Mouse (Mus musculus) CH12F3 (cell line): ENCODE measurements around the gene Zswim1.
"Not testable (repeated sequence)": the region's sequence is repeated elsewhere in the genome, so short reads cannot be mapped to it uniquely, and the experiment has no call there.

Experiments
- in situ Hi-C: fragments of 300-500 bp; cut with MboI; formaldehyde crosslinking; loops from 2 replicates; pipeline ENCODE4 v1.14.3; 2020; ENCODE audit warnings: low sequenced_read_pairs

Zswim1 gene

DNA sequence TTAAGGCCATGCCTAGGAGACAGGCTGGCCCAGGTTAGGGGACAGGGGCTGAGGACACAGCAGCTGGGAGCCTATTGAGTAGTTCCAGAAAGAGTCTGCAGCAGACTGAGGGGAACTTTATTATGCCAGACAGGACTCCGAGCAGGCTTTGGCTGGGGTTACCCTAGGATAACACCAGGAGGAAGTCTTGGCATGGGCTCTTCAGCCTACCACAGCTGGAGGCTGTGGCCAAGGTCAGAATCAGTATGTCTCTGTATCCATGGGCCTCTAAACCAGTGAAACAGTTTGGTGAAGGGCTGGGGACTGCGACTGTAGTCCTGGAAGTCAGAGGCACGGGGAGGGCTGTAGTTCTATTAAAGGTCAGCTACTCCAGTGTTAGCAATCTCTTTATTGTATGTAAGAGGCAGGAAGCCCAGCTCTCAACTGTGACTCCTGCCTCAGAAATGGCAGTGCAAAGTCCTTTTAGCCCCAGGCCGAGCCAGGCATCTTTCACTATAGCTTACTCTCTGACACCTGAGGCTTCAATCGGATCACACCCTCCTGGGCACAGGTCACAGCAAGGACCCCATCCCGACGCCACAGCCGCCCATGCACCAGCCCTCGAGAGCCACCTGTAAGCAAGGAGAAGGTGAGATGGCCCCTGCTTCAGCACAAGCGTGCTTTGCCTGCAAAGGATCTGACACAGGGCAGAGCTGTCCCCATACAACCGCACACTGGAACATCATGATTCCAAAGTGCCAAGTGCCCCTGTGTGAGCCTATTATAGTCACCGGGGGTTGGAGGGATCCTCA is 29.9 kb upstream of the Zswim1 start:
- in situ Hi-C loops: no loop called here

DNA sequence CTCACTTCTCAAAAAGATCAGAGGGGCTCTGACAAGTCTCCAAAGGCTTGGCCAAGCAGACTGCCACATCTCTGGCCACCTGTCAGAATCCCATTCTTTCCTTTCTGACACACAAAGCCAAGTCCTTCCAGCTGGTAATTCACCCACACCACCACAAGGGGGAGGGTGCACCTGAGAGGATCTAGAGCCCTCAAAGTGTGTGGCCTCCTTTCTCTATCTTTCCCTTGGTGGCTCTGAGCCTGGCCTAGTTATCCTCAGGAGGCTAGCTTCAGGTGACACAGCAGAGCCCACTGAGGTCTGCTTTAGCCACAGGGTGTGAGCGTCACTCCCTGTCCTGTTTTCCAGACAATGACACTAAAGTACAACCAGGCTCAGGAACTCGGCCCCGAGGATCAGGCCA is 29.2 kb upstream of the Zswim1 start:
- in situ Hi-C loops: no loop called here

DNA sequence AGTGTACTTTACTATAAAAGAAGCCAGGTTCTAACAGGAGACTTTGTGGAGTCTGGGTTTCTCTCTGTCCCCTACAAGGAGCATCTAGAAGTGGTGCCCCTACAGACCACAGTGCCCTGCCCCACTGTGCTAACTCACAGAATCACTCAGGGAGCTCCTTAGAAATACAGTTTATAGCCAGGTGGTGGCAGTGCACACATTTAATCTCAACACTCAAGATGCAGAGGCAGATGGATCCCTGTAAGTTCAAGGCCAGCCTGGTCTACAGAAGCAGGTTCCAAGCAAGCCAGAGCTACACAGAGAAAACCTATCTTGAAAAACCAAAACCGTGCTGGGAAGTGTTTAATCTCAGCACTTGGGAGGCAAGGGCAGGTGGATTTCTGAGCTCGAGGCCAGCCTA is 28.7 kb upstream of the Zswim1 start:
- in situ Hi-C loops: no loop called here

DNA sequence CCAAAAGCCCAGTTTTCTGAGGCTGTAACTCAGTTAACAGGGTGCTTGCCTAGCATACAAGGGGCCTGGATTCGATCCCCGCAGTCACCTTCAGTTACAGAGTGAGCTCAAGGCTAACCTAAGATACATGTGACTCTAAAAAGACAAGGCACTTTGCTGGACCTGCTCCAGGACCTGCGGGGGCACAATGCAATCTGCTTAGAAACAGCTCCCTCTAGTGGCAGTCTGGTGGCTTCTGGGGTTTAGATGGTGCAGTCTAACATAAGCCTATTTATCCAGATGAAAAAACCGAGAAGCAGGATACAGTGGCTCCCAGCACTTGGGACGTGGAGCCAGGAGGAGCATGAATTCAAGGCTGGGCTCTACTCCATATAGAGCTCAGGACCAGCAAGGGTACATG is 28.2 kb upstream of the Zswim1 start:
- in situ Hi-C loops: no loop called here

DNA sequence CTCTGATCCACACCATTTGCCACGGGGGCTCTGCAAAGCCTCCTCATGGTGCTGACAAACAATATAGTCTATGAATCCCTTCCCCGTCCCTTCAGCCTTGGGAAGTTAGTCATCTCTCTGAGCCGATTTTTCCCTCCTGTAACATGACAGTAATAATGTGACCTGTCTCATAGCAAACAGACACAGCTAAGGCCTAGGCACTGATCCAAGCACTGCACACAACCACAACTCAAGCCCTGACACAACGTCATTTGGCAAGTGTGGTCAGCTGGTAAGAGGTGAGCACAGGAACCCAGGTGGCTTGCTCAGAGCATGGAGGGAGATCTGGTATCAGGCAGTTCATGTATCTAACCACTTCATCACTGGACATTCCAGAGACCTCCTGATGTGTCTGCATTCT is 26.6 kb upstream of the Zswim1 start:
- in situ Hi-C loops: no loop called here

DNA sequence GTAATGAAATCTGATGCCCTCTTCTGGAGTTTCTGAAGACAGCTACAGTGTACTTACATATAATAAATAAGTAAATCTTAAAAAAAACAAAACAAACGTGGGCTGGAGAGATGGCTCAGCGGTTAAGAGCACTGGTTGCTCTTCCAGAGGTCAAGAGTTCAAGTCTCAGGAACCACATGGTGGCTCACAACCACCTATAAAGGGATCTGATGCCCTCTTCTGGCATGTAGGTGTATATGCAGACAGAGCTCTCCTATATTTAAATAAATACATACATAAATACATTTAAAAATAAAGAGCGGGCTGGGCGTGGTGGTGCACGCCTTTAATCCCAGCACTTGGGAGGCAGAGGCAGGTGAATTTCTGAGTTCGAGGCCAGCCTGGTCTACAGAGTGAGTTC is 23.9 kb upstream of the Zswim1 start:
- in situ Hi-C loops: not testable (repeated sequence)

DNA sequence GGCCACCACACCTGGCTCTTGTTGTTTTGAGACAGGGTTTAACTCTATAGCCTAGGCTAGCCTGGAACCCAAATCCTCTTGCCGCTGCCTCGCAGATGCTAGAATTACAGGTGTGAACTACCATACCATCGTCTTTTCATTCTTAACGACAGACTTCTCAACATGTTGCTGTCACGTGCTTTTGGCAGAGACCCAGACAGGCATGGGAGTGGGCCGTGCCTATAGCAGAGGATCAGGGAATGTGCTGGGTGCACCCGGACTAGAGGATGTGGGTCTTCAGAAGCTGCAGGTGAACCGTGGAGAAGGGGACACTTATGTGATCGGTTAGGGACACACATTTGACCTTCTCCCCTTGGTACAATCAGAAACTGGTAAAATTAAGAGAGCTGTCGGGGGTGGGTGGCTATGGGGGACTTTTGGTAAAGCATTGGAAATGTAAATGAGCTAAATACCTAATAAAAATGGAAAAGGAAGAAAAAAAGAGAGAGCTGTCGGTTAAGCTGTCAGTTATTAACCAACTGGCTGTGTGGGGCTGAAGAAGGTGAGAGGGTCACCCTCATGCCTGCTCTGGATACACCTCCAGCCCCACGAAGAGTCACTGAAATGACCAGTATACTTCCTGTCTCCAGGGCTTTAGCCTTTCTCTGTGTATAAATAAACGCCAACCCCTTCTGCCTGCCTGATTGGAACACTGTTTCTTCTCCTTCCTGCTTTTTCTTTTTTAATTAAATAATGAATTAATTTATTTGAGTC is 22.1 kb upstream of the Zswim1 start:
- in situ Hi-C loops: no loop called here

DNA sequence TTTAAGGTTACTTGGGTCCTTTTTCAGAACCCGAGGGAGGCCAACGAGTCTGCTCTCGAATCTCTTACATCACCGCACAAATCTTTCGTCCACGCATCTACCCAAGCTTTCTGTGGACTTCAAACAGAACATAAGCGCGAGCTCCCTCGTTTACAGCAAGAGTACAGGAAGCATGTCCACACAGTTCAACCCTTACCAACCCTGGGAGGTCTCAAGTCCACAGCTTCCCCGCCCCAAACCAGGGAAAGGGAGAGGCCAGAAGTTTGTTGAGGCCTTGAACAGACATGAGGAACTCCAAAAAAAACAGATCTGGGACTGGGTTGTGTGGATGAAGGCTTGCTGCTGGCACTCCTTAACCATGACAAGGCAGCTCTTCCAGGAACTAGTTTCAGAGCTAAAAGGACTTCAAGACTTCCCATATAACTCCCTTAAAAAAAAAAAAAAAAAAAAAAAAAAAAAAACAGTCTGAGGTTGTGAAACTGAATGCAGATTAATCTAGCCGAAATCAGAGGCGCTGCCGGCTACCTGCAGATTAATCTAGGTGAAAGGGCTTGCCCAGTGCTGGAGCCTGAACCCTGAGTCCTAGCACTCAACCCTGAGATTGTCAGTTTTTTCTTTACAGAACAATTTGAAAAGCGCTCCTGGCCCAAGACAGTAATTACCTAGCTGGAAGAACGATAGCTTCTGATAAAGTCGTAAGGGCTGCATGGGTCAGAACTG is 19.1 kb upstream of the Zswim1 start:
- in situ Hi-C loops: no loop called here

DNA sequence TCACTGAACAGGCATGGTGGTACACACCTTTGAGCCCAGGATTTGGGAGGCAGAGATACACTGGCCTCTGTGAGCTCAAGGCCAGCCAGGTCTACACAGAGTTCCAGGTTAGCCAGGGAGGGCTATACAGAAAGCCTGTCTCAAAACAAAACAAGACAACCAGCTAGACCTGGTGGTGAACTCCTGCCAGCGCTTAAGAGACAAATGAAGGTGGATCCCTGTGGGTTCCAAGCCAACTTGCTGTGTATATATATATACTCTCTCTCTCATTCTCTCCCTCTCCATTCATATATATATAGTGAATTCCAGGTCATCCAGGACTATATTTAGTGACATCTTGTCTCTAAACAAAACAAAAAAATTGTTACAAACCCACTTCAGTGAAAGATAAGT is 18.6 kb upstream of the Zswim1 start:
- in situ Hi-C loops: no loop called here

DNA sequence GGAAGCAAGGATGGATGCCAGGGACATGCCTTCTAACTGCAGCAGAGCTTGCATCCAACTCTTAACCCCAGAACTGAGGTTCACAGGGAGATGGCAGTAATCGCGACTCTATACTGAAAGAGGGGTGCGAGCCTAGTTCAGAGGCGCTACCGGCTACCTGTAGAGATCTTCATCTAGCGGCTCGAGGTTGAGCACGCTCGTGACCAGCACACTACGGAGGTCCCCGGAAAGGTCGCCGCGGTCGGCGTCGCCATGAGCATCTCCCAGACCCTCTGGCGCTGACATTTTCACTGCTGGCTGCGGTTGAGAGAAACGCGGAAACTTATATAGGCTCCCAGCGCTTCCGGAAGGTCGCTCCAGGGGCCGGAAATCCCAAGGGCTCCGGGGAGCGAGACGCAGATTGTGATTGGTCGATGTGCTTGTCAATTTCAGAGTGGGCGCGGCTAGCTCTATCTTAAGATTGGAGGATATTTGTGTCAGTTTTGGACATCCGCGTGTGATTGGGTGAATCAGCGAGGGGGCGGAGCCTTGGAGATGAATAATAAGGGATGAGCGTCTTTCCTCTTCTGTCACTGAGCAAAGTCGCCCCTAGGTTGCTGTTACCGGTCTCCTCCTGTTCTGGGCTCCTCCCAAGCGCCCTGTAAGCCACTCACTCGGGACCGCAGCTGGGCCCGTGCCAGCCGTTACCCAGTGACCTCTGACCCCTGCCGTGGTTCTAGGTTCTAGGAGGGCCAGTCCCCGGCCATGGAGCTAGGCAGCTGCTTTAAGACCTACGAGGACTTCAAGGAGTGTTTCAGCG is 17.8 kb upstream of the Zswim1 start, which contains the start of the genes Acot8 and Zswim3:
Acot8 (minus strand) TSS at position 350 of the 799 bp plus-strand sequence.
Zswim3 (plus strand) TSS at position 566 of the 799 bp plus-strand sequence.
- in situ Hi-C loops: no loop called here

DNA sequence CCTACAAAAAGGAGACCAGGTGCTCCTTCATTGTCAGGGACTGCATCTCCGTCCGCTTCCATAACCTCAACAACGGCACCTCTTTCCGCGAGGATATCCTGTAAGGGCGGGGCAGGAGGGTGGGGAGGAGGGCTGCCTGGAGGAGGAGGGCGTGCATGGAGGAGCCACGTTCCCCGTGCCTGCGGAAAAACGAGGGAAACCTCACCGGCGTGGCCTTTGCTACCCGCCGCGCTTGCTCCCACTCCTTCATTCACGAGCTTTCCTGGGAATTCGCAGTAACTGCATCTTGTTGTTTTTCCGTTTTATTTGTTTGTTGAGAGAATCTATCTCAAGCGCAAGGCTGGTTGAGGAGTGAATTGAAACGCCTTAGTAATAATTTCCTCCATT is 17.2 kb upstream of the Zswim1 start:
- in situ Hi-C loops: no loop called here

DNA sequence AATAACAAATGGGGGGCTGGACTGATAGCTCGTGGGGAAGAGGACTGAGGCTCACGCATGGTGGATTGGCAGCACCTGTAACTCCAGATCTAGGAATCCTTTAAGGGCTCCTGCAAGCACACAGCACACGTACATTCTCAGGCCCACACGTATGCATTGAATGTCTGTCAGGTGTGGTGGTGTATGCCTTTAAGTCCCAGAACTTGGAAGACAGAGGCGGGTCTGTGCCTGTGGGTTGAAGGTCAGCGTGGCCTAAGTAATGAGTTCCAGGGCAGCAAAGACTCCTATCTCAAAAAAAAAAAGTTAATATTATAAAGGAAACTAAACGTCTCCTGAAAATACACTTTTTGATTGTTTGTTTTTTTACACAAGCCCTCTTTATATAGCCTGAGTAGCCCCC is 15.9 kb upstream of the Zswim1 start:
- in situ Hi-C loops: no loop called here

DNA sequence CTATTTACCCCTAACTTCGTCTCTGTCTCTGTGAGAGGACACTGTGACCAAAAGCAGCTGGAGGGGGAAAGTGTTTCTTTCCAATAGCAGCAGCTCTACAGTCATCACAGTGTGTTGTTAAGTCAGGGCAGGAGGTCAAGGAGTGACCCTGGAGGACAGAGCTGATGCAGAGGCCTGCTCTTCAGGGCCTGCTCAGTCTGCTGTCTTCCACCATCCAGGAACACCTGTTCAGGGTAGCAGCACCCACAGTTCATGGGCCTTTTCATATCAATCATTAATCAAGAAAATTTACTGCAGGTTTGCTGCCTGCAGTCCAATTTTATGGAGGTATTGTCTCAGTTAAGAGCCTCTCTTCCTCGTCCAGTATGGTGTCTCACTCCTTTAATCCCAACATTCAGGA is 8.9 kb upstream of the Zswim1 start:
- in situ Hi-C loops: no loop called here

DNA sequence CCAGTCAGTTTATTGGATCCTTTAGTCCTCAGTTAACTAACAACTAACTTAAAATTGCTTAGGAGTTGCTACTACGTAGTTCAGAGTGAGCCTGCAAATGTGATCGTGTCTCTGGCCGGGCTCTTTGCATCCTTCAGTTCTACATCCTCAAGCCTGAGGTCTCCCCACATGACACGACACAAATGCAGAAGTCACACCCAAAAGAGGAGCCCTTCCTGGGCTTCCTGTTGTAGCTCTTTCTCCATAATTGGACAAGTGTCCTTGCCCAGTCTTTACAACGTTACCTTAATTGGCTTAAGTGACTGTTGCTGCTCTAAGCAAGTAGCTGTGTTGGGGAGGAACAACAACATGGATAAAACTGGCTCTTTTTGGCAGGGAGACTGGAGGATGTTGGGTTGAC is 7.1 kb upstream of the Zswim1 start:
- in situ Hi-C loops: no loop called here

DNA sequence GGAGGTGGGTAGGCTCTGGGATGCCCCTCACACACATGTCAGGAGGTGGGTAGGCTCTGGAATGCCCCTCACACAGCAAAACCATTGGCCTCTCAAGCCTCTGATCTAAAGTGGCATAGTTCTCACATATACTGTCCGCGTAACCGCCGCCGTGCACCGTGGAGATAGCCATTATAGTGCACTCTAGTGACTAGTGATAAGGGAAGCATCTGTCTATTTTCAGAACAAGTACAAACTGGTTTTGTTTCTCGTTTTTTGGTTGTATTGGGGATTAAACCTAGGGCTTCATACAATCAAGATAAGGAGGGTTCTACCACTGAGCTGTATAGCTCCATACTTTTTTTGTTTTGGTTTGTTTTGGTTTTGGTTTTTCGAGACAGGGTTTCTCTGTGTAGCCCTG is 6.7 kb upstream of the Zswim1 start:
- in situ Hi-C loops: no loop called here

DNA sequence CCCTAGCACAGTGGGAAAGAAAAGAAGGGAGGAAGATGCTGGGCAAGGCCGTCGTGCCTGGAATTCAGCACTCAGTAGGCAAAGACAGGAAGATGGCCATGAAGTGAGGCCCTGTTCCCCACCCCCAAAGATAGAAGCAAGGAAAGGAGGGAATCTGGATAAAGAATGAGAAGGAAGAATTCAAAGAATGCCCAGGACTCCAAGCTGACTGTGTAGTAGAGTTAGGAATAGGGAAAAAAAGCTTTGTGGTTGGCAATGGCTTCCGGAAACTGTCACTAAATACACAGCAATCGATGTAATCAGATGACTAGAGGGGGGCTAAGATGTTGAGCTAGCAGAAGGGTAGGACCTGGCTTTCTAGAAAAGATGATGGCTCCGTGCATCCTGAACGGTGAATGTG is 5.3 kb upstream of the Zswim1 start:
- in situ Hi-C loops: no loop called here

DNA sequence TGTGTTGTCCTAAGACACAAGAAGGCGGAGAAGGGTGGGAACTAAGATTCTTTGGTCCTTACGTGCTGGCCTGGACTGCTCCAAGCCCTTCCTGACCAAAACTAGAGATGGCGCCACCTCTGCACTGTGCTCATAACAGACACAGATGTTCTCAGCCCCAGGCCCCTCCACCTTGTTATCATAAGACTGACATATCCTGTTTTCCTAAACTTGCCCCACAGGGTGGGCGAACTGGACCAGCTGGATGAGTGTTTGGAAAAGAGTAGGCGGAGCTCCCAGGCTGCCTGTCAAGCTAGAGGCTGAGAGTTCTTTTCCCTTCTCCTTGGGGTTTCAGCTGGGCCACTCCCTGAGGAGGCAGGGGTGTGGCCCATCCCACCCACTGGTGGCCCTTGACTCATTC is 4.8 kb upstream of the Zswim1 start:
- in situ Hi-C loops: no loop called here

DNA sequence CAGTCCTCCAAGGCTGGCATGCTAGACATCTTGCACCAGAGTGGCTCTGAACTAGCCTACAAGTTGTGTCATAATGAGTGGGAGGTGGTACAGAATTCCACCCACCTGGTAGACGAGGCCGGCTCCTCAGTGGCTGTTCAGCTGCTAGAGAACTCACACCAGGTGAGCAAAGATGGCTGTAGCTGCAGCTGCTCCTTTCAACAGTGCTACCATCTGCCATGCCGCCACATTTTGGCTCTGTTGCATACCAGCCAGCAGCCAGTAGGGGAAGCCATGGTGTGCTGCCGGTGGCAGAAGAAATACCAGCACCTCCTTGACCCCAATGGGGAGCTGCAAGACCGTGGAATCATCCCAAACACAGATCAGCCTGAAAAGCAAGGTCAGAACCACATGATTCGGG is 1.4 kb upstream of the Zswim1 start:
- in situ Hi-C loops: no loop called here

DNA sequence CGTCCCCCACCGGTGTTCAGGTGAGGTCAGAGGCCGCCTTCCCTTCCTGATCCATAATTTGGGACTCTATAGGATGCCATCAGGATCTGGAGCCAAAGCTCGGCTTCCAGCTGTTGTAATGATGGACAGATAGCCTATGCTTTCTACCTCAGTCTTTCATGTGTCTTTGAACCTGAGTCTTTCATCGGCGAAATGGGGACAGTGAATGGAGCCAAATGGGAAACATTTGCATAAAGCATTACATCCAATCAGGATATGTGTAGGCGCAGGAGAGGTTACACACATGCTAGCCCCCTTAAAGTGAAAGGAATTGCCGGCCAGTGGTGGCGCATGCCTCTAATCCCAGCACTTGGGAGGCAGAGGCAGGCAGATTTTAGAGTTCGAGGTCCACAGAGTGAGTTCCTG is 697 bp downstream of the Zswim1 start:
- in situ Hi-C loops: no loop called here

DNA sequence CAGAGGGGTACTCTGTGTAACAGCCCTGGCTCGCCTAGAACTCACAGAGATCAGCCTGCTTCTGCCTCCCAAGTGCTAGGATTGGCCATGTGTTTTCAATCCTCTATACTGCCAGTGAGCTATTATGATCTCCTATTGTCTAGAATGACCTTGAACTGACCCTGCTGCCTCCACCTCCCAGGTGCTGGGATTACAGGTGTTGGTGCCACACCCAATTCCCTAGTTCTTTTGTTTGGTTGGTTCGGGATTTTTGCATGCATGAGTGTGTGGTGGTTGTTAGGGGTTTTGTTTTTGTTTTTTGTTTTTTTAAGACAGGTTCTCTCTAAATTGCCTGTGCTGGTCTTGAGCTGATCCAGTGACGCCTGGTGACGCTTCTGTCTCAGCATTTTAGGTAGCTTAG is 1.5 kb downstream of the Zswim1 start:
- in situ Hi-C loops: no loop called here

DNA sequence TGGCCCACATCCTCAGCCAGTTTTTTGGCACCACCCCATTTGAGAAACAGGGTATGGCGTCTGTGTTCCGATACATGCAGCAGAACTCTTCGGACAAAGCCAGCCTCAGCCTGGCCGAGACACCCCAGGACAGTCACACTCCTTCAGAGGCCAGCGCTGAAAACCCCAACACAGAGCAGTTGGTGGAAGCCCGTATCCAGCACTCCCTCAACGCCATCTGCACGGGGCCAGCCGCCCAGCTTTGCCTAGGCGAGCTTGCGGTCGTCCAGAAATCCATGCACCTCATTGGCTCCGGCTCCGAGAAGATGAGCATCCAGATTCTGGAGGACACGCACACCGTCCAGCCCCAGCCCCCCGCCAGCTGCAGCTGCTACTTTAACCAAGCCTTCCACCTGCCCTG is 3.0 kb downstream of the Zswim1 start:
- in situ Hi-C loops: no loop called here
